Mouse (Mus musculus): ENCODE data around the gene Syn3. TPM values are rescaled to one million over a fixed set of nuclear protein-coding genes. Genes with fewer than 3 reads are reported as not detected.

The Syn3 gene
- polyA plus RNA-seq, 2 experiments: 1.9 to 2.0 TPM

DNA sequence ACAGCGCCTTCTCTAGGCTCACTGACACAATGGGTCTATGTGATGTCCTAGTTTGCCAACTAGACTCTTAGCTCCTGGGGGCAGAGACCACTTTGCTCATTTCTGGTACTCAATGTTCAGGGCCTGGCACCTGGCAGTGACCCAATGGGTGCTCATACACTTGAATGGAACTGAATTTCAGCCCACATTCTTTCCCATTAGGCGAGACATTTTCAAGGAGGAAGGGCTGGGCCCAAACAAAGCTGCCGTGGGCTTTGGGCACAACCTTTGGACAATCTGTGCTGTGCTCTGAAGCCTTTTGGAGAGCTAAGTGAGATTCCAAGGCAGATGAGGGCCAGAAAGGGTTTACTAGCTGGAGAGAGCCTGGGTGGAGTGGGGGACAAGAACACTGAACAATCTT lies 239.7 kb downstream of the Syn3 start:
- Histone ChIP-seq H3K27ac (replicated peaks; ENCODE audit: low read depth, low read length) (no peak overlapping the region), H3K4me2 (replicated peaks; ENCODE audit: low read depth, low read length, severe bottlenecking) (no peak overlapping the region), H3K9me3 (ENCODE audit: control insufficient read depth, low read length) (0 out of 2 replicates have a peak, but pooled peaks cover 5% of the 10 kb centered on the region), H3K27me3 (ENCODE audit: control insufficient read depth, insufficient read depth, low read length) (no peaks in the 10 kb centered on the region), H3K9ac (ENCODE audit: low read depth, low read length, severe bottlenecking) (no peak overlapping the region), H3K36me3 (ENCODE audit: control insufficient read depth, insufficient read depth, low read length) (no peaks in the 10 kb centered on the region), H3K4me3 (replicated peaks; ENCODE audit: low read length) (no peak overlapping the region), H3K4me1 (ENCODE audit: control insufficient read depth, insufficient read depth, low read length) (no peaks in the 10 kb centered on the region)
- DNase-seq (ENCODE audit: low spot score) (no peak), ATAC-seq (ENCODE audit: low FRiP score, low read depth) (no peak)
- 90% methylated on average over 3 of the region's 3 CpGs for WGBS
- TF ChIP-seq POLR2A (IDR thresholded peaks at IDR 0.05; ENCODE audit: borderline replicate concordance, extremely low read depth, insufficient read depth, insufficient read length): no peak

DNA sequence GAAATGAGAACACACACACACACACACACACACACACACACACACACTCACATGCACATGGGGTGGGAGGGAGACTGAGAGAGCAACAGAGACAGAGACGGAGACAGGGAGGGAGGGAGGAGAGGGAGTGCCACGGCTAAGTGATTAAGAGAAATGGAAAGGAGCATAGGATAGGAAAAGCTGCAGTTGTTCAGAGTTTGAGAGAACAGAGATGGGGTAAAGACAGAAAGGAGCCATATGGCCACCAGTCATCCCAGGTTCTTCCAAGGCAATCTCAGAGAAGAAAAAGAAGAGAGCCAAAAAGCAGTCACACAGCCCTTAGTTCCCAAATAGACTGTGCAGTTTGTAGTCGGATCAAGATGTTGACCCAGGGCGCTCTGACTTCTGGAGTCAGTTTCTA lies 240.7 kb downstream of the Syn3 start:
- DNase-seq (ENCODE audit: low spot score) (no peak), ATAC-seq (ENCODE audit: low FRiP score, low read depth) (no peak)
- Histone ChIP-seq H3K4me1 (ENCODE audit: control insufficient read depth, insufficient read depth, low read length) (no peaks in the 10 kb centered on the region), H3K9me3 (ENCODE audit: control insufficient read depth, low read length) (0 out of 2 replicates have a peak, but pooled peaks cover 5% of the 10 kb centered on the region), H3K27ac (replicated peaks; ENCODE audit: low read depth, low read length) (no peak overlapping the region), H3K36me3 (ENCODE audit: control insufficient read depth, insufficient read depth, low read length) (no peaks in the 10 kb centered on the region), H3K4me3 (replicated peaks; ENCODE audit: low read length) (no peak overlapping the region), H3K27me3 (ENCODE audit: control insufficient read depth, insufficient read depth, low read length) (no peaks in the 10 kb centered on the region), H3K9ac (ENCODE audit: low read depth, low read length, severe bottlenecking) (no peak overlapping the region), H3K4me2 (replicated peaks; ENCODE audit: low read depth, low read length, severe bottlenecking) (no peak overlapping the region)
- TF ChIP-seq POLR2A (IDR thresholded peaks at IDR 0.05; ENCODE audit: borderline replicate concordance, extremely low read depth, insufficient read depth, insufficient read length): no peak
- WGBS: 63% methylated on average over 4 of the region's 4 CpGs

DNA sequence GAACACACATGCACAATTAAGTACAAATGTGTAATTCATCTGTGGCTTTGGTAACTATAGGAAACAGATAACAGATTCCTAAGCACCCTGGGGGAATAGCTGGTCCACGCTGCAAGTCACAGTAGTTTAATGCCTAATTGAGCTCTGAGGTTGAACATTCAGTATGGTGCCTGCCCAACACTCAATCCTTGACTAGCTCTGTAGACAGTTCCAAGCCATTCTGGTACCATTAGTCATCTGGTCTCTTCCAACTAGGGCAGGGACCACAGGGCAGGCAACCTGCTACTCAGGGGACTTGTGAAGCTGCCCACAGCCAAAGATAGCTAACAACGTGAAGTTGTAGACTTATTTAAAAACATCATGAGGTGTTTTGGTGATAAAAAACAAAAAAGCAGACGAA lies 241.7 kb downstream of the Syn3 start:
- Histone ChIP-seq H3K27me3 (ENCODE audit: control insufficient read depth, insufficient read depth, low read length) (no peaks in the 10 kb centered on the region), H3K4me2 (replicated peaks; ENCODE audit: low read depth, low read length, severe bottlenecking) (no peak overlapping the region), H3K4me1 (ENCODE audit: control insufficient read depth, insufficient read depth, low read length) (no peaks in the 10 kb centered on the region), H3K27ac (replicated peaks; ENCODE audit: low read depth, low read length) (no peak overlapping the region), H3K9me3 (ENCODE audit: control insufficient read depth, low read length) (0 out of 2 replicates have a peak, but pooled peaks cover 5% of the 10 kb centered on the region), H3K4me3 (replicated peaks; ENCODE audit: low read length) (no peak overlapping the region), H3K36me3 (ENCODE audit: control insufficient read depth, insufficient read depth, low read length) (no peaks in the 10 kb centered on the region), H3K9ac (ENCODE audit: low read depth, low read length, severe bottlenecking) (no peak overlapping the region)
- 79% methylated on average over 3 of the region's 3 CpGs for WGBS
- no peak for ATAC-seq (ENCODE audit: low FRiP score, low read depth)
- DNase-seq (ENCODE audit: low spot score): no peak
- no peak for TF ChIP-seq POLR2A (IDR thresholded peaks at IDR 0.05; ENCODE audit: borderline replicate concordance, extremely low read depth, insufficient read depth, insufficient read length)

DNA sequence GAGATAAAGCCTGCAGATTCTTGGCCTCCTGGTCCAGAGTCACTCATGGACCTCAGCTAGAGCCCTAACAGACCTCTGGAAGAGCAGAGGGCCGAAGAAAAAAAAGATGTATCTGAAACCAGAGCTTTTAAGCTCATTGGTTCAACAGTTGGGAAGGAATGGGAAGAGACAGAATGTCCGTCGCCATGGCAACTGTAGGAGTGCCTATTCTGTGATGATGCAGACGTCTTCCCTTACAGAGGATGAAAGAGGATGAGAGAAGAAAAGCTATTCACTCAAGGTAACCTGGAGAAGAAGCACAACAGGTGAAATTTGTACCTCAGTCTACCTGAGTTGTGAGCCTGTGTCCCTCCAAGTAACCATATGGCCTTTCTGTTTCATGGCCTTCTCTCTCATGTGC lies 242.5 kb downstream of the Syn3 start:
- Histone ChIP-seq H3K9me3 (ENCODE audit: control insufficient read depth, low read length) (0 out of 2 replicates have a peak, but pooled peaks cover 5% of the 10 kb centered on the region), H3K27me3 (ENCODE audit: control insufficient read depth, insufficient read depth, low read length) (no peaks in the 10 kb centered on the region), H3K27ac (replicated peaks; ENCODE audit: low read depth, low read length) (no peak overlapping the region), H3K4me1 (ENCODE audit: control insufficient read depth, insufficient read depth, low read length) (no peaks in the 10 kb centered on the region), H3K36me3 (ENCODE audit: control insufficient read depth, insufficient read depth, low read length) (no peaks in the 10 kb centered on the region), H3K4me2 (replicated peaks; ENCODE audit: low read depth, low read length, severe bottlenecking) (no peak overlapping the region), H3K9ac (ENCODE audit: low read depth, low read length, severe bottlenecking) (no peak overlapping the region), H3K4me3 (replicated peaks; ENCODE audit: low read length) (no peak overlapping the region)
- no peak for ATAC-seq (ENCODE audit: low FRiP score, low read depth)
- no peak for DNase-seq (ENCODE audit: low spot score)
- no peak for TF ChIP-seq POLR2A (IDR thresholded peaks at IDR 0.05; ENCODE audit: borderline replicate concordance, extremely low read depth, insufficient read depth, insufficient read length)
- WGBS: 59% methylated on average over 4 of the region's 4 CpGs

DNA sequence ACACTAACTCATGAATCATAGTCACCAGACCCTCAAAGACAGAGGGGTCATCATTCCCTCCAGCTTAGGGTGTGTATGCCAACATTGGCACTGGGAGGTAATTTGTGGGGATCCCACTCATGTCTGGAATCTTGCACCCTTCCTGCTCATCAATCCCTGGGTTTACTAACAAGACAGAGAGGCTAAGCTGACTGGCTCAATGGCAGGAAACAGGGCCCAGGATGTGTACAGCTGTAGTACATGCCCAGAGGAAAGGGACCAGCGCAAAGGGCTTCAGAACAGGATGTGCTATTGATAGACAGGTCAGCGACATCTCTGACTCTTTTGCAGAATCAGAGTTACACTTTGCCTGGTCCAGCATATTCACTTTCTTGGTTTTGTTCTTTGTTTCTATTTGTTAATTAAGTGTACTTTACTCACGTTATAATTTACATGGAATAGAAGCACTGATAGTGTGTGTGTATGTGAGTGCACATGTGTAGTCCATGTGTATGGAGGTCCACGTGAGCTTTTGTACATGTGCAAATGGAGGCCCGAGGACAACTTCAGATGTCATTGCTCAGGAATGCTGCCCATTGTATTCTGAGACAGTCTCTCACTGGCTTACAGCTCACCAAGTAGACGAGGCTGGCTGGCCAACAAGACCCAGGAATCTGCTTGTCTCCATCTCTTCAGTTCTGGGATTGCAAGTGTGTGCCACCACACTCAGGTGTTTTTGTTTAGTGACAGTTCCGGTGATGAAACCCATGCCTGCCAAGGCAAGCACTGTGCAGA lies 248.4 kb downstream of the Syn3 start:
- H3K27me3 ChIP-seq (ENCODE audit: control insufficient read depth, insufficient read depth, low read length): no peaks in the 10 kb centered on the region
- no peak overlapping the region for H3K9ac ChIP-seq (ENCODE audit: low read depth, low read length, severe bottlenecking)
- H3K4me2 ChIP-seq (replicated peaks; ENCODE audit: low read depth, low read length, severe bottlenecking): no peak overlapping the region
- H3K36me3 ChIP-seq (ENCODE audit: control insufficient read depth, insufficient read depth, low read length): no peaks in the 10 kb centered on the region
- H3K4me1 ChIP-seq (ENCODE audit: control insufficient read depth, insufficient read depth, low read length): no peaks in the 10 kb centered on the region
- ATAC-seq (ENCODE audit: low FRiP score, low read depth): no peak
- DNase-seq (ENCODE audit: low spot score): no peak
- no peaks in the 10 kb centered on the region for H3K9me3 ChIP-seq (ENCODE audit: control insufficient read depth, low read length)
- H3K4me3 ChIP-seq (replicated peaks; ENCODE audit: low read length): no peak overlapping the region
- WGBS: 73% methylated on average over 7 of the region's 7 CpGs
- no peak for TF ChIP-seq POLR2A (IDR thresholded peaks at IDR 0.05; ENCODE audit: borderline replicate concordance, extremely low read depth, insufficient read depth, insufficient read length)
- no peak overlapping the region for H3K27ac ChIP-seq (replicated peaks; ENCODE audit: low read depth, low read length)
